Mouse (Mus musculus) heart, adult 18-20 months (tissue): ENCODE data around the gene Dnase1l2. TPM values are rescaled to one million over a fixed set of nuclear protein-coding genes. Genes with fewer than 3 reads are reported as not detected.
"Not testable (repeated sequence)": the region's sequence is repeated elsewhere in the genome, so short reads cannot be mapped to it uniquely, and the experiment has no call there.

Source experiments
- DNase-seq, 2 experiments: peaks; one replicate each; pipeline ENCODE4 v3.0.0; 2021 to 2022; ENCODE audit warnings: mixed read lengths in 1 of 2
- total RNA-seq, 2 experiments: library from RNA; stranded (reverse); gene quantifications; 2 replicates each; pipeline ENCODE4 v1.2.3; 2021

Dnase1l2 gene
- total RNA-seq, 2 experiments from 2014 or later = 0.69 to 1.5 TPM

- peak; percentile 70 to 81 for DNase-seq
Measured at GRCm38 (mm10) chr17:24429201-24429983, 13.5 kb downstream of the Dnase1l2 start.

- peak in 1 of 2 experiments; percentile 46 for DNase-seq
Measured at GRCm38 (mm10) chr17:24427170-24427557, 15.7 kb downstream of the Dnase1l2 start.

GRCm38 (mm10) chr17:24426471-24427169, 16.3 kb downstream of the Dnase1l2 start, which contains the start of gene Eci1:
TSS of gene Eci1 (plus strand) at chr17:24426641.
- peak; percentile 96 to 98 for DNase-seq

- DNase-seq = no peak
Measured at GRCm38 (mm10) chr17:24425905-24426304, 17.0 kb downstream of the Dnase1l2 start.

GRCm38 (mm10) chr17:24425326-24425725, 17.6 kb downstream of the Dnase1l2 start:
- DNase-seq = not testable (repeated sequence)

- DNase-seq = no peak
Measured at GRCm38 (mm10) chr17:24424489-24424888, 18.4 kb downstream of the Dnase1l2 start.

- DNase-seq = no peak
Measured at GRCm38 (mm10) chr17:24423114-24423513, 19.8 kb downstream of the Dnase1l2 start.

- DNase-seq = no peak
Measured at GRCm38 (mm10) chr17:24416051-24416652, 26.8 kb downstream of the Dnase1l2 start.

- no peak for DNase-seq
Measured at GRCm38 (mm10) chr17:24415011-24415410, 27.9 kb downstream of the Dnase1l2 start.

GRCm38 (mm10) chr17:24414230-24414976, 28.5 kb downstream of the Dnase1l2 start, which contains the start of gene Rnps1:
TSS of gene Rnps1 (plus strand) at chr17:24414565.
- peak; percentile 95 for DNase-seq

GRCm38 (mm10) chr17:24413557-24414211, 29.2 kb downstream of the Dnase1l2 start:
- DNase-seq = peak in 1 of 2 experiments; percentile 31

- DNase-seq = no peak
Measured at GRCm38 (mm10) chr17:24407116-24407803, 35.6 kb downstream of the Dnase1l2 start.

GRCm38 (mm10) chr17:24402371-24402770, 40.5 kb downstream of the Dnase1l2 start:
- DNase-seq = no peak

- DNase-seq = peak in 1 of 2 experiments; percentile 18
Measured at GRCm38 (mm10) chr17:24394456-24394855, 48.4 kb downstream of the Dnase1l2 start.

GRCm38 (mm10) chr17:24393527-24393926, 49.4 kb downstream of the Dnase1l2 start:
- no peak for DNase-seq

GRCm38 (mm10) chr17:24391149-24391548, 51.8 kb downstream of the Dnase1l2 start:
- no peak for DNase-seq
